Mouse (Mus musculus) heart, embryonic 13.5 days (tissue): Measurements from ENCODE around the gene Traf7. TPM values are rescaled to one million over a fixed set of nuclear protein-coding genes. Genes with fewer than 3 reads are reported as not detected.

Experiments
- ATAC-seq: fragments of 200-750 bp; cut with Nextera tagmentation; 2 replicates; pipeline ENCODE4 v1.8.0; 2017; ENCODE audit warnings: moderate TSS enrichment; ENCODE audit not compliant: insufficient number of reproducible peaks, low FRiP score, low TSS enrichment; ENCODE audit errors: extremely low read depth
- H3K27ac ChIP-seq: fragments of 300-500 bp; sonication (generic); replicated peaks from 2 replicates; pipeline ENCODE4 v1.5.1; 2015; ENCODE audit warnings: moderate library complexity, mild to moderate bottlenecking, inconsistent platforms
- H3K27me3 ChIP-seq: fragments of 300-500 bp; sonication (generic); replicated peaks from 2 replicates; pipeline ENCODE4 v1.6.1; 2015; ENCODE audit warnings: mild to moderate bottlenecking, inconsistent platforms
- H3K36me3 ChIP-seq: fragments of 300-500 bp; sonication (generic); 2 replicates; pipeline ENCODE4 v1.6.1; 2015; ENCODE audit warnings: mild to moderate bottlenecking, inconsistent platforms
- H3K4me1 ChIP-seq: fragments of 300-500 bp; sonication (generic); 2 replicates; pipeline ENCODE4 v1.6.1; 2015; ENCODE audit warnings: inconsistent platforms
- H3K4me2 ChIP-seq: fragments of 300-500 bp; sonication (generic); 2 replicates; pipeline ENCODE4 v1.6.1; 2015; ENCODE audit warnings: inconsistent platforms, mild to moderate bottlenecking, moderate library complexity
- H3K4me3 ChIP-seq: fragments of 300-500 bp; sonication (generic); 2 replicates; pipeline ENCODE4 v1.5.1; 2015; ENCODE audit warnings: moderate library complexity, mild to moderate bottlenecking, inconsistent platforms
- H3K9ac ChIP-seq: fragments of 300-500 bp; sonication (generic); 2 replicates; pipeline ENCODE4 v1.6.1; 2015; ENCODE audit warnings: inconsistent platforms, mild to moderate bottlenecking, moderate library complexity
- H3K9me3 ChIP-seq: fragments of 300-500 bp; sonication (generic); 2 replicates; pipeline ENCODE4 v1.6.1; 2016; ENCODE audit warnings: inconsistent platforms
- WGBS: fragments of 180-500 bp; shearing (Covaris S2); methylation state at CpG from one replicate; pipeline ENCODE4 v1.1.7; 2015; ENCODE audit warnings: mixed read lengths; 5-methylcytosine and 5-hydroxymethylcytosine counted together
- polyA plus RNA-seq: library from polyadenylated mRNA; unstranded; fragments of >200 nt; fragmentation: Nextera tagmentation; extraction: Ambion mirVana; gene quantifications from 2 replicates; pipeline ENCODE4 v1.2.1, GENCODE M21; 2015

The Traf7 gene
- polyA plus RNA-seq, 1 experiment from 2014 or later: 76.1 TPM

DNA sequence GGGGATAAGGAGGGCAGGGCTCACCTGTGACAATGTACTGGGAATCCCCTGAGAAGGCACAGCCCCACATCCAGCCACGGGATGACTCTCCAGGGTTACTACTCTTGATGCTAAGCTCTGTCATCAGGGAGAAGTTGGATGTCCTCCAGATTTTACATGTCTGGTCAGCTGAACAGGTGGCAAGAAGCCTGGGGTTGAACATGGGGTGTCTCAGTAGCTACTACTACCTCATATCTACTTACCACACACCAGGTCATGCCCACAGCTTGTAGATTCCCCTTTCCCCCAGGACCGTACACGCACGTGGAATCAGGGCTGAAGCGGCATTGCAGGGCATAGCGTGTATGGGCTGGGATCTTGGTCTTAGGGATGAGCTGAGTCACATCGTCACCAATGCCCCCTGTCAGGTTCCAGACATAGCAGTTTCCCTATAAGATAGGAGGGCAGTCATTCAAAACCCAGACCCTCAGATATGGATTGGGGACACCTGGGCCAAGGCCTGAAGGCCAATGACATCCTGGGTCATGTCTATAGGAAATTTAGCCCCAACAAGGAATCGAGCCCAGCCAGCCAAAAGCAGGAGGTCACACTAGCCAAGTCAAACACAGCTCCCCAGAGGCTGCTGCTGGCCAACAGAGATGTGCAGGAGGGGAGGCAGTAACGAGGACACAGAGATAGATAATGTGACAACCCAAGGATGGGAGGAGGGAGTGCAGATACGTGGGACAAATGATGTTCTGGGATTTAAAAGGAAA lies 51.5 kb downstream of the Traf7 start:
- Histone ChIP-seq H3K27me3 (no peaks in the 10 kb centered on the region), H3K9me3 (no peaks in the 10 kb centered on the region), H3K27ac (no peak overlapping the region), H3K9ac (0 out of 2 replicates have a peak overlapping the region, but pooled peaks have one; percentile 29), H3K4me2 (no peak overlapping the region), H3K4me1 (peaks cover 53% of the 10 kb centered on the region), H3K4me3 (no peak overlapping the region), H3K36me3 (peaks cover 48% of the 10 kb centered on the region)
- WGBS: 89% methylated on average over 10 of the region's 10 CpGs
- no peak for ATAC-seq

DNA sequence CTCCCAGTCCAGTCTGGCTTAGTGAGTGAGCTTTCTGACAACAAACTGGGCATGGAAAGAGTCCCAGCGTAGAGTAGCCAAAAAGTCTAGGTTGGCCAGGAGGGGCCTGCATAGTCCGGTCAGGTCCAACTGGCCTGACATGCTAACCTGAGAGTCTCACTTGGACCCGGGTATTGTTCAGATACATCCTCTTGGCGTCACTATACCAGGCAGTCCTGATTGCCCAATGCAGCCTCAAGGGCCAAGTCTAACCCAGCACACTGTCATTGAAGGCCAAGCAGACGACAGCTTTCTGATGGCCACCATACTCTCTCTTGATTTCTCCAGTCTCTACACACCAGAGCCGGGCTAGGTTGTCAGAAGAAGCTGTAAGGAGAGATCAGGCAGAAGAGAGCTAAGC lies 52.2 kb downstream of the Traf7 start:
- Histone ChIP-seq H3K4me1 (peaks cover 58% of the 10 kb centered on the region), H3K9ac (no peak overlapping the region), H3K4me3 (no peak overlapping the region), H3K27me3 (no peaks in the 10 kb centered on the region), H3K27ac (no peak overlapping the region), H3K9me3 (no peaks in the 10 kb centered on the region), H3K36me3 (peaks cover 48% of the 10 kb centered on the region), H3K4me2 (no peak overlapping the region)
- WGBS: 88% methylated on average over 6 of the region's 6 CpGs
- ATAC-seq: no peak

DNA sequence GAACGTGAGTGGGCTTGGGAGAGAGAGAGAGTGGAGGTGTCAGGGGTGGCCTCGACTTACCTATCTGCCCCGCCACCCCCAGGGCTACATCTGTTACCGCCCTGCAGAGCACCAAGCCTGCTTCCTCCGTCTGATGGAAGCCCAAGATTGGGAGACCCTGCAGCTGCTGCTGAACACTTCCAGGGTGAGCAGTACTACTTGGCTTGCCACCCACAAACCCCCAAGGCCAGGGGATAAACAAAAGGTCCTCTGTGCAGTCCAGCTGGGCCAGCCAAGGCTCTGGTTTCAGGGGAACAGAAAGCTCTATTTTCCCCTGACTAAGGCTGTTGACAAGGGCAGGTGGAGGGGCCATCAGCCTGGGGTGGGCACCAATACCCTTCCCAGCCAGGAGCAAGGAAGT lies 53.2 kb downstream of the Traf7 start:
- Histone ChIP-seq H3K27ac (no peak overlapping the region), H3K4me2 (no peak overlapping the region), H3K9me3 (no peaks in the 10 kb centered on the region), H3K27me3 (no peaks in the 10 kb centered on the region), H3K36me3 (peaks cover 48% of the 10 kb centered on the region), H3K4me1 (peaks cover 49% of the 10 kb centered on the region), H3K4me3 (no peak overlapping the region), H3K9ac (peak overlapping the region; percentile 24; the same call in 1 of the 2 replicates)
- no peak for ATAC-seq
- 73% methylated on average over 5 of the region's 5 CpGs for WGBS

DNA sequence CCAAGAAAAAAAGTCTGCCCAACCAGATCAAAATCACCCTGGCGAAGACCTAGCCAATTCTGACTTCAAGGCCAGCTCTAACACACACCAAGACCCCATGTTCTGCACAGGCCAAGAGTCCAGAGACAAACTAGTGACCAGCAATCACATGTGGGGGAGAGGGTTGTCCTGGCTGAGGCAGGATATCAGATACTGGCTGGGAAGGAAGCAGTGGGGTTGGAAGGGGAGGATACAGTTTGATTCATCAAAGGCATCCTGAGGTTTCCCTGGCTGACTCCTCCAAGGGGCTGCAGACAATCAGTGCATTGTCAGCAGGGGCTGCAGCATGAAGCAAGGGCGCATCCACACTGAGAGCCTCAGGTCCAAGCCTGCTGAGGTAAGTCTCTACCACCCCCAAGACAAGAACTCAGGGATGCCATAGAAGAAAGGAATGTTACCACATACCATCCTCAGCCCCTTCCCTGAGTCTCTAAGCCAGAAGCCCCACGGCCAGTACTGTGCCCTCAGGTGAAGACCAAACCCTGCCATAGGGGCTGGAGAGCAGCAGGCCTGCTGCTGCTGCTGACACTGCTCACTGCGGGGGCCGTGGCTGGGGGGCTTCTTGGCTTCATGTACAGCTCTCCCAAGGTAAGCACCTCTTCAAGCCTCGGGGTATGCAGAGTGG lies 54.0 kb downstream of the Traf7 start, which contains the start of gene Bricd5:
Gene Bricd5, plus strand, starts transcription at position 273 of the 664 bp plus-strand sequence.
- H3K27ac ChIP-seq: no peak within 1 kb of the TSS

DNA sequence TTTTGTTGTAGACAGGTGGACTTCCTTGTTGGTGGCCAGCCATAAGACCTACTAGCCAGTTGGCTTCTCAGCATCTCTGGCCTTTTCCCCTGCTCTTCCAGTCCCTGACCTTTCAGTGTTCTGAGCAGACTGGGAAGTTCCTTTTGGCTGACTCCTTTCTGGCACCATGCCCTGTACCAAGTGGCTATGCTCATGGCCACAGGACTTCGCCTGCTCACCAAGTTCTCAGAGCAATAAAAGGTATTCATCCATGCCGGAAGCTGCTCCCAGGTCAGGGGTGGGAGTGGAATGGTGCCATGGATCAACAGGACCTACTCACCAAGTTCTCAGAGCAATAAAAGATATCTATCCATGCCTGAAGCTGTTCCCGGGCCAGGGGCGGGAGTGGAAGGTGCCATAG lies 55.2 kb downstream of the Traf7 start:
- Histone ChIP-seq H3K27ac (no peak overlapping the region), H3K4me2 (peak overlapping the region; percentile 100), H3K4me3 (peak overlapping the region; percentile 95), H3K4me1 (peaks cover 43% of the 10 kb centered on the region), H3K36me3 (peaks cover 48% of the 10 kb centered on the region), H3K9me3 (no peaks in the 10 kb centered on the region), H3K9ac (peak overlapping the region; percentile 97), H3K27me3 (no peaks in the 10 kb centered on the region)
- ATAC-seq: no peak
- 75% methylated on average over 4 of the region's 4 CpGs for WGBS

More for the DNA sequence above, 54.0 kb downstream of the Traf7 start, which contains the start of gene Bricd5:
- no peaks in the 10 kb centered on the region for H3K9me3 ChIP-seq
- H3K4me3 ChIP-seq: peak within 1 kb of the TSS; percentile 95; the same call in 1 of the 2 replicates
- ATAC-seq: no peak
- peak within 1 kb of the TSS; percentile 37 for H3K9ac ChIP-seq
- peaks cover 48% of the 10 kb centered on the region for H3K36me3 ChIP-seq
- peak within 1 kb of the TSS; percentile 100 for H3K4me2 ChIP-seq
- peaks cover 52% of the 10 kb centered on the region for H3K4me1 ChIP-seq
- WGBS: 64% methylated on average over 6 of the region's 6 CpGs
- H3K27me3 ChIP-seq: no peaks in the 10 kb centered on the region

DNA sequence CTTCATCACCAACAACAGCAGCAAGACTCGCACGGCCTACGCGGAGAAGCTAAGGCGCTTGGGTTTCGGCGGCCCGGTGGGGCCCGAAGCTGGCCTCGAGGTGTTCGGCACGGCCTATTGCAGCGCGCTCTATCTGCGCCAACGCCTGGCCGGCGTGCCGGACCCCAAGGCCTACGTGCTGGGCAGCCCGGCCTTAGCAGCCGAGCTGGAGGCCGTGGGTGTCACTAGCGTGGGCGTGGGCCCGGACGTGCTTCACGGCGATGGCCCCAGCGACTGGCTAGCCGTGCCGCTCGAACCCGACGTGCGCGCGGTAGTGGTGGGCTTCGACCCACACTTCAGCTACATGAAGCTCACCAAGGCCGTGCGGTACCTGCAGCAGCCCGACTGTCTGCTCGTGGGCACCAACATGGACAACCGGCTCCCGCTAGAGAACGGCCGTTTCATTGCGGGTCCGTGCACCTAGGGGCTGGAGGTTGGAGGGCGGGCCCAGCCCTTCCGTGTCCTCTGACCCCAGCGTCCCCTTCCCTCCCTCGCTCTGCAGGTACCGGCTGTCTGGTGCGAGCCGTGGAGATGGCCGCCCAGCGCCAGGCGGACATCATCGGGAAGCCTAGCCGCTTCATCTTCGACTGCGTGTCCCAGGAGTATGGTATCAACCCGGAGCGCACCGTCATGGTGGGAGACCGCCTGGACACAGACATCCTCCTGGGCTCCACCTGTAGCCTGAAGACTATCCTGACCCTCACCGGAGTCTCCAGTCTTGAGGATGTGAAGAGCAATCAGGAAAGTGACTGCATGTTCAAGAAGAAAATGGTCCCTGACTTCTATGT lies 56.8 kb downstream of the Traf7 start:
- H3K4me1 ChIP-seq: peaks cover 42% of the 10 kb centered on the region
- H3K9me3 ChIP-seq: no peaks in the 10 kb centered on the region
- peak overlapping the region; percentile 95 for H3K4me3 ChIP-seq
- ATAC-seq: peak; percentile 11; the same call in 1 of the 2 replicates
- H3K27me3 ChIP-seq: no peaks in the 10 kb centered on the region
- peaks cover 33% of the 10 kb centered on the region for H3K36me3 ChIP-seq
- H3K27ac ChIP-seq: peak overlapping the region; percentile 89
- peak overlapping the region; percentile 97 for H3K9ac ChIP-seq
- H3K4me2 ChIP-seq: peak overlapping the region; percentile 100
- under 1% methylated on average over 68 of the region's 68 CpGs for WGBS

DNA sequence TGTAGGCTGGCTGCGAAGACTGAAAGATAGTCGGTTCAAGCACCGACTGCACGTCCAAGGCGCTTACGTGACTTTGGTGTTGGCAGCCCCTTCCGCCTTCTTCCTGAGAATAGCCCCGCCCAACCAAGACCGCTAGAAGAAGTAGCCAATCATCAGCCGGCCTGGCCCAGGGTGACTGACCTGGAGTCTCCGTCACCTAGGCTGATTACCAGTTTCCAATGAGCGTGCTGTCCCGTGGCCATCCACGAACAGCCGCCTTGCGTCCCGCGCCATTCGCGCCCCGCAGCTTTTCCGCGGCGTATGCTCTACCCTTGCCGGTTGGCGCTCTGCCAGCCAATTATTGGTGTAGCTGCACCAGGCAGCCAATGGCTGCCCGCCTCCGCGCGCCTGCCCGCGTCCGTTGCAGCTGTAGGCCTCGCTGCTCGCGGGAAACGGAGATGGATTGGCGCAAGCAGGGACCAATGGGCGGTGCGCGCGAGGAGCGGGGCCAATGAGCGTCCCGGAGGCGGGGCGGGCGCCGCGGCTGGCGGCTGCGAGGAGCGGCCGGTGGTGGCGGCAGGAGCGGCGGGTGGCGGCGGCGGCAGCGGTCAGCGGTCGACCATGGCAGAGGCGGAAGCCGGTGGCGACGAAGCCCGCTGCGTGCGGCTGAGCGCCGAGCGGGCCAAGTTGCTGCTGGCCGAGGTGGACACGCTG lies 57.7 kb downstream of the Traf7 start, which contains the start of the genes E4f1 and Pgp:
Gene E4f1, minus strand, starts transcription at position 404 of the 693 bp plus-strand sequence.
Gene Pgp, plus strand, starts transcription at position 483 of the 693 bp plus-strand sequence.
- peak within 1 kb of the TSS; percentile 89 for H3K27ac ChIP-seq
- H3K27me3 ChIP-seq: no peaks in the 10 kb centered on the region
- ATAC-seq: peak; percentile 95
- H3K4me2 ChIP-seq: peak within 1 kb of the TSS; percentile 100
- H3K4me3 ChIP-seq: peak within 1 kb of the TSS; percentile 95
- peak within 1 kb of the TSS; percentile 97 for H3K9ac ChIP-seq
- H3K36me3 ChIP-seq: peaks cover 24% of the 10 kb centered on the region
- WGBS: under 1% methylated on average over 73 of the region's 75 CpGs
- H3K4me1 ChIP-seq: peaks cover 42% of the 10 kb centered on the region
- no peaks in the 10 kb centered on the region for H3K9me3 ChIP-seq

DNA sequence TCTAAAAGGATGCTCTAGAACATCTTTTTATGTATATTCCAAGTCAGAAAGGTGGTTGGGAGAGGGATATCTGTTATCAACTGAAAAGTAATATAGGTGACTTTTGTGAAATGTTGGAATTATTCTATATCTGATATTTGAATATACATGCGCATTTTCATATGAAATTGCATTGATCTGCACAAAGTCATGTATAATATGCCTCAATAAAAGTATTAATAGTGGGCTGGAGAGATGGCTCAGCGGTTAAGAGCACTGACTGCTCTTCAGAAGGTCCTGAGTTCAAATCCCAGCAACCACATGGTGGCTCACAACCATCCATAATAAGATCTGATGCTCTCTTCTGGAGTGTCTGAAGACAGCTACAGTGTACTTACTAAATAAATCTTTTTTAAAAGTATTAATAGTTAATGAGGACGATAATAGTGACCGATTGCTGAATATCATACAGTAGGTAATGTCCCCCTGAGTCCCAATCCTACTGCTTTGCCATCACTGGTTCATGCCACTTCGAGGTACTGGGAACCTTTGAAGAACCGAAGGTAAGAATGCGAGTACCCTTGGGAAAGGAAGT lies 58.3 kb downstream of the Traf7 start:
- ATAC-seq: no peak
- H3K4me3 ChIP-seq: peak overlapping the region; percentile 95
- peak overlapping the region; percentile 89 for H3K27ac ChIP-seq
- H3K4me1 ChIP-seq: peaks cover 40% of the 10 kb centered on the region
- no peaks in the 10 kb centered on the region for H3K9me3 ChIP-seq
- H3K27me3 ChIP-seq: no peaks in the 10 kb centered on the region
- H3K9ac ChIP-seq: peak overlapping the region; percentile 97
- peaks cover 18% of the 10 kb centered on the region for H3K36me3 ChIP-seq
- 17% methylated on average over 7 of the region's 7 CpGs for WGBS
- H3K4me2 ChIP-seq: peak overlapping the region; percentile 100

DNA sequence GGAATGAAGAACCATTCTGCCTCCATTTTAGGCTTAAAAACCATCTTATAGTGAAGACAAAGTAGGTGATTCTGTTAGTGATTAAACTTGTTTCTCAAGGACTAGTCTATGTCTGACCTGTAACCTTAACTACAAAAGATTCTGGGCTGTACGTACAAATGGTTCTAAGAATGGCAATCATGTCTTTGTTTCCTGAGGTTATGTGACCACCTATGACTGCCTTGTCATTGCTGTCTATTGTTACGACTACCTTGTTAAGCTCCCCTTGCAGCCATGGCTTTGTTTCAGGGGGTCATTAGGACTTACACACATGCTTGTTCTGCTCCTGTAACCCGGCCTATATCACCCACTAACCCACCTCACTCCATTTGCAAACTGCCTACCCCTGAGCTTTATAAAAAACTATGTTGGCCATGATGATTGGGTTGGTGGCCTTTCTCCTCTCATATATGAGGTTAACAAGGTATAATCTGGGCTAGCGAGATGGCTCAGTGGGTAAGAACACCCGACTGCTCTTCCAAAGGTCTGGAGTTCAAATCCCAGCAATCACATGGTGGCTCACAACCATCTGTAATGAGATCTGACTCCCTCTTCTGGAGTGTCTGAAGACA lies 59.0 kb downstream of the Traf7 start:
- no peak overlapping the region for H3K27ac ChIP-seq
- ATAC-seq: no peak
- H3K36me3 ChIP-seq: peaks cover 11% of the 10 kb centered on the region
- H3K9me3 ChIP-seq: no peaks in the 10 kb centered on the region
- H3K27me3 ChIP-seq: no peaks in the 10 kb centered on the region
- no peak overlapping the region for H3K9ac ChIP-seq
- H3K4me2 ChIP-seq: no peak overlapping the region
- WGBS: 93% methylated on average over 5 of the region's 5 CpGs
- H3K4me3 ChIP-seq: no peak overlapping the region
- H3K4me1 ChIP-seq: peaks cover 34% of the 10 kb centered on the region
